Mouse (Mus musculus): Measurements from ENCODE around the gene Uty.

Gene Uty

DNA sequence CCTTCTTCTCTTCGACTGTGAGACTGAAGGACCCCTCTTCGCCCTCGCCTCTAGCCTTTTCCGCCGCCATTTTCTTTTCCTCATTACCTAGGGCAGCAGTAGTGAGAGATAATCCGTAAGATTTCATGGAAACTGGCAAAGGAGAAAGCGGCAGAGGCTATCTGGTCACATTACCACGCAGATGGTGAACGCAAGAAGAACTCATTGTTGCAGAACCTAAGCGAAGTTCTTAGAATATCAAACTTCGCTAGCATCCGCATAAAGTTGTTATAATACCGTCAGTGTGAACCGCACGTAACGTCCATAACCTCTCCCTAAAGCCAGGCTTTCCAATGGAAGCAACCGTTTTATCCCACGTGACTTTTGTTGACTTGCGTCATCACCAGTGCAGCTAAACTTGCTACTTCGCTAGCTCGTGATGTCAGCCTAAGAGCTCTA lies at the start of gene Uty:
TSS of gene Uty (minus strand) at position 334 of the 438 bp plus-strand sequence.
- DNase-seq (ENCODE audit: low spot score), result no peak

DNA sequence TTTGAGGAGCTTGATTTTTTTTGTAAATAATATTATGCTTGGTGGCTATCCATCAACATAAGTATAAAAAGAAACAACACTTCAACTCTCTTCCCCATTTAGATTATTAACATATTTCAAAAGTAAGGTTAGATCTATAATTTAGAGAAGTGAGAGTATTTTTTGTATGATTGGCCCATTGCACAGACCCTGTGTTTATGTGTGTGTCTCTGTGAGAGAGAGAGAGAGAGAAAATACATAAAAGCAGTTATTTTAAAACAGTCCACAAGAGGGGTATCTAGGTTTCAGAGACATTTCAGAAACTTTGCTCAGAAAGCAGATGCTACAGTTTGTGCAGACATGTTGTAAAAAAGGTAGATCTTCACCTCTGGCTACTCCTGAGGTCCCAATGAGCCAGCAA lies 48.1 kb upstream of the Uty start:
- no peak for DNase-seq (ENCODE audit: low spot score)

DNA sequence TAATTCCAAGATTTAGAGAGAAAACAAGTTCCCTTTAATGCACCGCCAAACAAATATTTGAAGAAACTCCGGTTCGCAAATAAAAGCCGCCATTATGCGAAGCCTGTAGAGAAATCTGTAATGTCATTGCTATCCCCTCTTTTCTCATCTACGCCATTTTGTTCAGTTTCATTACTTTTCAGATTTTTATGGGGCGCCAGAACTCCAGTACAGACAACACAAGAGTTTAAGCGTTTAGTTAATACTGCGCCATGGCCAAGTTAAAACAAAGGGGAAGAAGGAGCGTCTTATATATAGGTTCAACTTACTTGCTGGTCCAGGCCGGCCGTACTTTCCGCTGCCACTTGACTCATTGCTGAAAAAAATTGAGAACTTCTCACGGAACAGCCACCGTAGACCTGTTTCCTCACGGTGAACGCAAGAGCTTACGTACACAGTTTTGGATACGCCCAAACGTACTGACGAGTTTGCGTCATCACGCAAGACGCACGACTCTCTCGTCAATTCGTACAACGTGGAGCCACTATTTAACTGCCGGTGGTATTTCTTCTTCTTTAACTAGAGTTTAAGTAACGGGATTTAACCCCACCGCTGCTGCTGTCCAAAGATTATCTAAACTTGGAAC lies 40.7 kb upstream of the Uty start, which contains the start of gene Ddx3y:
TSS of gene Ddx3y (minus strand) at position 459 of the 625 bp plus-strand sequence.
- DNase-seq (ENCODE audit: low spot score), result no peak

DNA sequence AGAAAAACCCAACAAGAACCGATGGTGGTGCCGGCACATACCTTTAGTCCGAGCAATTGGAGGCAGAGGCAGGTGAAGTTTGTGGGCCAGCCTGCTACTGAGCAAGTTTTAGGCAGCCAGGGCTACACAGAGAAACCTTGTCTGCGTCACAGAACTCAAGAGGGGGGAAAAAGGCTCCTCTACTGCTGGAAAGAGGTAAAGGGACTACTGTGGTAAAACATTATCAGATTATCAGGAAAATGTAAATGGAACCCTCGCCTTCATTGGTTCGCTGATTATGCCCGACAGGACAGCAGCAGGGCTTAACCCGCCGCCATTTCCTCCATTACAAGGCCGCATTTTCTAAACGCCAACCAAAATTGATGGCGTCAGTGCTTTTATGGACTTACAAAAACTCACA lies 40.2 kb upstream of the Uty start:
- DNase-seq (ENCODE audit: low spot score), result no peak

DNA sequence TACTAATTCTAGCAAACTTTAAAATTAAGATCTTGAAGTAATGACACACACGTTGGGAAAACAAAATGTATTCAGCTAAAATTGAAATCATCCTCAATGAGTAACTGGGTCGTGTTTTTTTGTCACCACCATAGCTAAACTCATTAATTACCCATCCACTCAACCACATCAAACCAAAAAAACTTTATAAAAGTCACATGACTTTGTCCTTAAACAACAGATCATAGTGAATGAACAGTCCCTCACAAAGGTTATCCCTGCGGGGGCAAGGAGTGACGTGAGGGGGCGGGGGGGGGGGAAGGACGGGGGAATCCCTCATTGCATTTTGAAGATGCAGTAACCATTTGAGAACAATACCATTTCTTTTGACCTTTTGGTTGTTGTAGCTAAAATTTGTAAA lies 558 bp upstream of the Uty start:
- no peak for DNase-seq (ENCODE audit: low spot score)

DNA sequence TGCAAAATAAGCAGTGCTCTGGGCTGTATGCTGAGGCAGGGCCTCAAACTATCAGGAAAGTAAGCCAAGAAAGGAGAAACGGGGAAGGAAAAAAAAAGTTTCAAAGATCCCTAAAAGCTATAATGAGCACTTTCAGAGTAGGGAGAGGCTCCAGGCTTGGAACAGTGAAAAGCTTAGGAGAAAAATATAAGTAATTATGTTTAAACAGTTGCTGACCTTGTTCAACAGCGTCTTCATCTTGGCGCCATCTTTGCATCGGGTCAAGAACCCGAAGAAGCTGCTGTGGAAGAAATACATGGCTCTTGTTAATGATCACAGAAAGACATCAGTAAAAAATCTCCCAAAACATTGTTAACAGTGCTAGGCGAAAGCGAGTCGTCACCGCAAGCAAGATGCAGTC lies 619 bp downstream of the Uty start:
- no peak for DNase-seq (ENCODE audit: low spot score)

DNA sequence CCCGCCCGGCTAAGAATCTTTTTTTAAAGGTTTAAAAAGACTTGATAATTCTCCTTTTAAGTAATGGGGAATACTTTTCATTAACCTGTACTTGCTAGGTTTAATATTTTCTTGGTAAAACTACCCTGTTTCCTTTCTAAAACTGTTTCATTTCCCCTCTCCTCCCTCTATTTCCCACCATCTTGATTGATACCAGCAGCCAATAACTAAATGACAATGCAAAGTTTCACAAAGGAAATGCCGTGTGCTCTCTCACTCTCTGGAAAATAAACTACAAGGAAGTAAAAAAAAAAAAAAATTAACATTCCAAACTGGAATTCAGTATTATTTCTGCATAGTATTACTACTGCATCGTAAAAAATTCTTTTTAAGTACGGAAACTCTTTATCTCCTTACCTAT lies 1.1 kb downstream of the Uty start:
- DNase-seq (ENCODE audit: low spot score), result no peak

DNA sequence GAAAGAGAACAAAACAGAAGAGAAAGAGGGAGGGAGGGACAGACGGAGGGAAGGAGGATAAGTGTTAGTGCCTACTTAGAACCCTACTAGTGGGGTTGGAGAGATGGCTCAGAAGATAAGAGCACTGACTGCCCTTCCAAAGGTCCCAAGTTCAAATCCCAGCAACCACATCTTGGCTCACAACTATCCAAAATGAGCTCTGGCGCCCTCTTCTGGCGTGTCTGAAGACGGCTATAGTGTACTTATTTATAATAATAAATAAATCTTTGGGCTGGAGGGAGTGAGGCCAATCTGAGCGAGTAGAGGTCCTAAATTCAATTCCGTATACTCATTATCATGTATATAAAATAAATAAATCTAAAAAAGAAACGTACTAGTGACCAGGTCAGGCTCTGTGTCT lies 25.6 kb downstream of the Uty start:
- no peak for DNase-seq (ENCODE audit: low spot score)

DNA sequence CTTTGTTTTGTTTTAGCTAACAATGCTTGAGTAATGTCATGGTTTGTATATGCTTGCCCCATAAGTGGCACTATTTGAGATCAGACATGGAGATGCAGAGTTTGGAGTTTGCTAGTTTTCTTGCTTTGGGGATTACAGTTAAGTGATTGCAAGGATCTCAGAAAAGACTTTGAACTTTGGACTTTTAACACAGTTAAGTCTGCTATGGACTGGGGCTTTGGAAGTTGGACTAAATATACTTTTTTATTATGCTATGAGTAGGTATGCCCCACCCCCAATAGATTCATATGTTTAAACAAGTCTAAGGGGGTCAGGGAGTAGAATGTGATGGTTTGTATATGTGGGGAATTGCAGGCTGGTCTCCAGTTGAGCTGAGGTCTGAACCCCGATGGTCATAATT lies 67.1 kb downstream of the Uty start:
- DNase-seq (ENCODE audit: low spot score), result no peak

DNA sequence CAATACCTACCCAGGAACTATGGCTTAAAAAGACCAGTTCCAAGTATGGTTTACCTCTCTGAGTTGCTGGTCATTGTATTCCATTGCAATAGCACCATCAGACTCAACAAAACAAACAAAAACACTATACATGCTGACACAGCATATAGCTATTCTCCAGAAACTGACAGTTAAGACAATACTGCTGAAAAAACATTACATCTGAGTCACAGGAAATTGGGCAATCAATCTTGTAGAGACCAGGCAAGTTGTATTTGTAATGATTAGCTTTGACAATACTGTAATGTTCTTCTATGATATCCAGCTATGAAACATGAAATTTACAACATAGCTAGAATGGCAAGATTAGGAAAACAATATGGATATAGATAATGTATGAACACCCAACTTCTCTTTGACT lies 82.5 kb downstream of the Uty start:
- DNase-seq (ENCODE audit: low spot score), result no peak

DNA sequence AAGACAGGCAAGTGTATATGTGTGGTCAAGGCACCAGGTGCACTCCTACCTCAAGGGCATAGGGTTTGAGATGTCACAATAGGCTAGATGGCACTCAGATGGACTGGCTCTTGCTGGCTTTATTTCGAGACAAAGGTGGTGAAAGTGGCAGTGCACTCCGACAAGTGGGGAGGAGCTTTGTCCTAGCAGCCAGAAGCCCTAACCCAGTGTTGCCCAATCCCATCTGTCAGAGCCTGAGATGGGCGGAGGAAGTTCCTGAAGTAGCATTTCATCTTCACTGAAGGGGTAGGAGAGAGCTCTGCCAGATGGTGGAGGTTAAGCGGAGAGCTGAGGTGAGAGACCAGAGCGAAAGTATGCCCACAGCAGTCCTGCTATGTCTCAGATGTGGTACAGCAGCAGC lies 129.4 kb downstream of the Uty start:
- no peak for DNase-seq (ENCODE audit: low spot score)

DNA sequence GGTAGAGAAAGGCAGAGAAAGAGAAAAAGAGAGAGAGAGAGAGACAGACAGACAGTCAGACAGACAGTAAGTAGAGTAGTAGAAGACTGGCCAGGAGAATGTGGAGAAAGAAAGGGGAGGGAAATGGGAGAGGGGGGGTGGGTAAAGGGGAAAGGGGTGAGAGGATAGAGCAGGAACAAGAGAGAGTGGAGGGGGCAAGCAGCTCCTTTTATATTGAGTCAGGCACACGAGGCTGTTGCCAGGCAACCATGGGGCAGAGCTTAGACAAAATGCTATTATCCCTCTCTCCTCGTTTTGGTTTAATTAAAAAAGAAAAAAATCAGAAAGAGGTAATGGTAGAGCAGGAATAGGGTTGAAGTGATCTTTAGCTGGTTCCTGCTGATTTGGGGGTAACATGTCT lies 131.5 kb downstream of the Uty start:
- DNase-seq (ENCODE audit: low spot score), result no peak

Measured in ovary, adult 18-20 months (tissue).